Mouse (Mus musculus) cerebellum, postnatal 25 days (tissue): ENCODE results near the gene Pip5kl1.

Experiments used
- DNase-seq, 2 experiments: peaks; one replicate each; pipeline ENCODE4 v3.0.0; 2021; ENCODE audit warnings: mixed read lengths in 2 of 2

Gene Pip5kl1

DNA sequence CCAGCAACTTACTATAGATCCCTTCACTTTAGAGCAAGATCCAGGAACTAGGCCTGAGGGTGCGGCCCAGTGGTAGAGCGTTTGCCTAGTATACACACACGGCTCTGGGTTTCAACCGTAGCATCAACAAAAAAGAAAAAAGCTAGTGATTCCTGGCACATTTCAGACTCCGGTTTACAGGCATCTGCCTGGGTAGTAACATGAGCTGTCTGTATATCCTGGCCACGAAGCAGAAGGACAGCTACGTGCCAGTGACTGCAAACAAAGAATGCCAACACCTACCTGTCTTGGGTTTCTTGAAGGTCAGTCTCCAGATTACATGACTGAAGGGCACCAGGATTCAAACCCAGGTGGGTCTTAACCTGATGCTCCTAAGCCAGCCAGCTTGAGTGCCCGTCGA, 25.4 kb upstream of the Pip5kl1 start:
- no peak for DNase-seq

DNA sequence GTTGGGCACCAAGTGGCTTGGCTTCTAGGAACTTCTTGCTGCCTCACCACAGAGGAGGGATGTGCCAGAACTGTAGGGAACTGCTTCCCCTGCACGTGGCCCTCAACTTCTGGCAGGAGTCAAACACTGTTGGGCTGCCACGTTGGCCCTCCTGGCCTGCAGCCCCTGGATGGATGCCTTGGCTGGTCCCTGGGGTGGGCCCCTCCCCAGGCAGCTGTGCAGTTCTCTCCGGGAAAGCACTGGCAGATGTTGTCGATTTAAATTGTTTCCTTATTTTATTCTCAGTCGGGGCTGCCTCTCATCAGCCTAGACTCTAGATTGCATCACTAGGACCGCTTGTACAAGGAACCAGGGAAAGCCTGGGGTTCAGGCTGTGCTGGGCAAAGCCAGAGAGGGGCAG, 24.8 kb upstream of the Pip5kl1 start:
- DNase-seq = no peak

DNA sequence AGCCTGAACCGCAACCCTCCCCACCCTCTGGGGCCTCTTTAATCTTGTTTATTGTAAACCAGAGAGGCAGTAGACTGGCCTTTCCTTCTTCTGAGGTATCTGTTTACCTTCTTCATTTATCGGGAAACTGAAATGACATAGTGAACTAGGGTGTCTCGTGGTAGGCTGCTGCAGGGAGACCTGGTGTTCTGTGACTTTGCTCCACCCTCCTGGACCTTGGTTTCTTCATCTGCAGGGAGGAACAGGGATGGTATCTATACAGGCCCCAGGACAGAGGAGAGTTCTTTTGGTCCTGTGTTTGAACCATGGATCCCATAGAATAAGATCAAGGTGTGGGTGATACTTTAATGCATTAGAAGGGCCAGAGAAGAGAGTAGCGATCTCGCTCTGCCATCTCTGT, 23.4 kb upstream of the Pip5kl1 start:
- no peak for DNase-seq

DNA sequence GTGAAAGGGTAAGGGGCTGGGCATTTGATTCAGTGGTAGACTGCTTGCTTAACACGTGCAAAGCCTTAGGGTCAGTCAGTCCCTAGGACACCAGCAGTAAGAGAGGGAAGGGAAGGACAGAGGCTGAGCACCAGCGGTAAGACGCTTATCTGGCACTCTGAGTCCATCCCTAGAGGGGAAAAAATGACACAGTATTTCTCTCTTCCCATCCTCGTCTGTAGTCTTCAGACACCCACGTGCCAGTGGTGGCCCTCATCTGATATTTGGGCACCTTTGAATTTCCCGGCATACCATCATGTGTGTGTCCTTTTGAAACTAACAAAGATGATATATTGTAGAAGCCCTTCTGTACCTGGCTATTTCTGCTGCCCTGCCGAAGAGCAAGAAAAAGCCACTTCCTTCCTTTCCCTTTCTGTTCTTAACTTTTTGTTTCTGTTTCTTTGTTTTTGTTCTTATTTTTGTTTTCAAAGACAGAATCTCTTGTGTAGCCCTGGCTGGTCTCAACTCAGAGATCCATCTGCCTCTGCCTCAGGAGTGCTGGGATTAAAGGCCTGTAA, 20.9 kb upstream of the Pip5kl1 start:
- no peak for DNase-seq

DNA sequence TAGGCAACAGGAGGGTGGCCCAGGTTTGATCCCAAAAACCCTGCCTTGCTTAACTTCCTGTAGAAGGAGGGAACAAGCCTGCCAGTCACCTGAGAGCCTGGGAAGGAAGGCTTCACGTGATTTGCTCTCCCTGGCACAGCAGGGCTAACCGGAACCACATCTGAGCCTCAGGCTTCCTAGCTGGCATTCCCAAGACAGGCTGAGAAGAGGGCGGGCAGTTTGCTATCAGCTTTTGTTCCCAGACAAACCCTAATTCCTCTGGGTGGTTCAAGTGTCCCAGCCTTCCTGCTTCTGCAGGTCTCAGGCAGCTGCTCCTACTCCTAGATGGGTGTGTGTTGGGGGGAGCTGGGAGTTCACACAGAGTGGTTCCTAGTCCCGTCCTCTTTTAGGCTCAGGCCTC, 19.1 kb upstream of the Pip5kl1 start:
- no peak for DNase-seq

DNA sequence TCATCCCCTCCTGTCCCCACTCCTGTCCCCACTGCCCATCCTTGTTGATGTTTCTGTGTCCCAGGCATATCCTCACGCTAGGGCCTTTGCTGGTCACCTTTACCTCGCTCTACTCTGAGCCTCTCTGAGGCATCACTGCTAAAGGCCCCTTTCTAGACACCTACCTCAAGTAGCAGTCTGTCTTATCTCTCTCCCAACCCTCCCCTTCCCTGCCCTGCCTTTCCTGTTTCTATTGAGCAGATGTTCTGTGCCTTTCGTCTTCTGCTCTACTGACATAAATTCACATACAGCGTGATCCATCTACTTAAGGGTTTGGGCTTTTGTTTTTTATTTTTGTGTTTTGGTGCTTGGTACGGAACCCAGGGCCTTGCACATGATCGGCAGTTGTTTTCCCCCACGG, 18.6 kb upstream of the Pip5kl1 start:
- DNase-seq = no peak

DNA sequence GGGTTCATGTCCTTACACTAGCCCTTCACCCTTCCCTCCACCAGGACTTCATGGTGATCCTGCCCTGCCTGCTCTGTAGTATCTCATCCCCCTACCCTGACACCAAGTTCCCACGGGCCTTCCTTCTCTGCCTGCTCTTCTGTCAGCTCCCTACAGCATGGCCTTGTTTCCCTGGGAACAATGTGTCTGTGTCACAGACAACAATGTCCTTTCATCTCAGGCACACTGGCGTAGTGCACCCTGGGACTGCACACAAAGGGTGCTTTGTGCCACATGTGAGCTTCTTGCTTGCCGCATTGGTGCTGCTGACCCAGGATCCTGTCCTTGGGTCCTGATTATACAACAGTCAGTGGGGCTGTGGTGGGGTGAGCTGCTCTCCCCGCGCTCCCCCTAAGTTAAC, 15.0 kb upstream of the Pip5kl1 start:
- no peak for DNase-seq

DNA sequence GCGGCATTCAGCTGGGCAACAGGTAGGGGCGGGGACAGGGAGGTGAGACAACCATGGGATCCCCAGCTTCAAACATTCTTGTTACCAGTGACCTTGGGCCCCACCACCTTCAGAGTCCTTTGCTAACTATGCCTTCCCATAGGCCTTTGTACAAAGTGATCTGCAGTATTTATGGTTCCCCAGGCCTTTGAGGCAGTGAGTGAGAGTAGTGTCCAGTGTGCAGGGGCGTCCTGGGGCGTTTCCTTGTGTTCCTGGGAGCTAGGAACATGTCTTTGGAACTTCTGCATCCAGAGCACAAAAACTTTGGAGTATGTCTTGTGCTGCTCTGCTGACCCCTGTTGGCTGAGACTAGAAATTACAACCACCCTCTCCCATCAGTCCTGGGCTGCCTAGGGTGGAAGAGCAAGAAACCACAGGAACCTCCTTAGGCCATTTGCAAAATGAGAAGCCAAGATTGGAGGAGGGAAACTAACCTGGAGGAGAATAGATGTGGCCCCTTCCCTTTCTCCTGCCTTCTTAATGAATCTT, 8.0 kb upstream of the Pip5kl1 start:
- peak; percentile 73 to 79 for DNase-seq

DNA sequence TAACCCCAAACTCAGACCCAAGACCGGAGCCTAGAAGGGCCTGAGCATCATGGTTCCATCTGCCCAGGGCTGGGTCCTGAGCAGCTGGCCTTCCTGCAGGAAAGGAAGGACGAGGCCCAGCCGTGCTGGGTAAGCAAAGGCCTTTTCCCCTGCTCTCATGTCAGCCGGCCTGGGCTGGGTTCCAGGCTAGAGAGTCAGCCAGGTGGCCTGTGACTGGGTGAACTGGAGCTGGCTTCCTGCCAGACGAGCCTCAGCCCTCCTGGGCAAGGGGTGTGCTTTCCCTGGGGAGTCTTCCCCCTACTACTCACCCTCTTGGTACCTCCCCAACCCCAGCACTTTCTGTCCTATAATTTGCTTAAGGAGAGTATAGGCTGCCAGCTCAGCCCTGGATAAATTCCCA, 6.4 kb upstream of the Pip5kl1 start:
- peak; percentile 56 to 79 for DNase-seq

DNA sequence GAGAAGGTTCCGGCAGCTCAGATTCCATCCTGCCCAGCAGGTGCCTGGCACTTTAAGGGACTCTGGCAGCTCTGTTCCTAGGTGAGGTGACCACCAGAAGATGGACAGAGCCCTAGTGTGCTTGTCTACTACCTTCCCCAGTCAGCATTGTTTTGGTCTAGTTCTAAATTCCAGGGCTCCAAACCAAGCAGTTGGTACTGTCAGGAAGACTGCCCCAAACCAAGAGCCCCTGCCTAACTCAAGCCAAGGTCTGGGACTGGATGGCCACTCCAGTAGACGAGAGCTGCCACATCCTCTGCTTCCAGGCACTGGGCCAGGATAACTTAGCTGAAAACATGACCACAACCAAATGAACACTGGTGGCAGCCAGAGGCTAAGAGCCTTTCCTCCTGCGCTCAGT, 5.7 kb upstream of the Pip5kl1 start:
- DNase-seq = no peak

DNA sequence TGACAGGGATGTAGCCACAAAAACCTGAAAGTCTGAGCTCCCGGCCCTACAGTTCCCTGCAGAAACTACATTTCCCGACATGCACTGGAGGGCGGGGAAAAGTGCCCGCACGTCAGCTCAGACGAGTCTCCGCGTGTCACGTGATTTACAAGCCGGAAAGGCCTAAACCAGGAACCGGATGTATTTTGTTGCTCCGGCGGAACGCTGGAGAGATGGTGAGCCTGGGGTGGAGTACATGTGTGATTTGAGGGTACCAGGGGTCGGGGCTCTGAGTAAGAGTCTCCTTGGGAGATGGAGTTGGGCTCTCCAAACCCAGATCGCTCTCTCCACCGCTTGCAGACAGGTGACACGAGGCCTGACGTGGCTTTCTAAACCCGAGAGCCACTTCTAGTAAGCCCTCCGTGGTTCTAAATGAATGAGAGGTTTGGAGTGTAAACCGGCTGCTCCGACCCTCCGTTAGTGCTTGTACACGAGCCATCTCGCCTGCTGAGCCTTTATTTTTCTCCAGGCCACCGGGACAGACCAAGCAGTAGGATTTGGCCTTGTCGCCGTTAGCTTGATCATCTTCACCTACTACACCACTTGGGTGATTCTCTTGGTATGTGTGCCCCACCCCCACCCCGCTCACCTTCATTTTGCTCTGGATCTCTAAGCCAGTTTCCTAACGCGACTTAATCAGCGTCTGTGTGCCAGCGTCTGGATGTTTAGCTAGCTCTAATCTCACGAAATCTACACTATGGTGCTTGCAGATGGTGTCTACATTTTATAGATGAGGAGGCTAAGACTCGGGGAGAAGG, 3.7 kb upstream of the Pip5kl1 start, which contains the start of gene Dpm2:
Gene Dpm2, plus strand, starts transcription at position 161 of the 797 bp plus-strand sequence.
- peak; percentile 87 to 93 for DNase-seq

DNA sequence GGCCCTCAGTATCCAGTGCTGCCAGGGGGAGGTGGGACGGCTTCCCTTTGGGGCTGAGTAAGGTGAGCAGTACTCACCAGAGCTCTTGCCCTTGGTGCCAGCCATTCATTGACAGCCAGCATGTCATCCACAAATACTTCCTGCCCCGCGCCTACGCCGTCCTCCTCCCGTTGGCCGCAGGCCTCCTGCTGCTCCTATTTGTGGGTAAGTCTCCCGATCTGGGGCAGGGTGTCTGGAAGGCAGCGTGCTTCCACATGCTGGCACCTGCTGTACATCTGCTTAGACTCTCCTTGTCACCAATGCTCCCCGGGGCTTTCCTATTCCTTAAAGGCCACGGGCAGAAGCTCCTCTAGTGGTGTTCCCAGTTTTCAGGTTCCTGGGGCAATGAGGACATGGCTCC, 2.4 kb upstream of the Pip5kl1 start:
- no peak for DNase-seq

DNA sequence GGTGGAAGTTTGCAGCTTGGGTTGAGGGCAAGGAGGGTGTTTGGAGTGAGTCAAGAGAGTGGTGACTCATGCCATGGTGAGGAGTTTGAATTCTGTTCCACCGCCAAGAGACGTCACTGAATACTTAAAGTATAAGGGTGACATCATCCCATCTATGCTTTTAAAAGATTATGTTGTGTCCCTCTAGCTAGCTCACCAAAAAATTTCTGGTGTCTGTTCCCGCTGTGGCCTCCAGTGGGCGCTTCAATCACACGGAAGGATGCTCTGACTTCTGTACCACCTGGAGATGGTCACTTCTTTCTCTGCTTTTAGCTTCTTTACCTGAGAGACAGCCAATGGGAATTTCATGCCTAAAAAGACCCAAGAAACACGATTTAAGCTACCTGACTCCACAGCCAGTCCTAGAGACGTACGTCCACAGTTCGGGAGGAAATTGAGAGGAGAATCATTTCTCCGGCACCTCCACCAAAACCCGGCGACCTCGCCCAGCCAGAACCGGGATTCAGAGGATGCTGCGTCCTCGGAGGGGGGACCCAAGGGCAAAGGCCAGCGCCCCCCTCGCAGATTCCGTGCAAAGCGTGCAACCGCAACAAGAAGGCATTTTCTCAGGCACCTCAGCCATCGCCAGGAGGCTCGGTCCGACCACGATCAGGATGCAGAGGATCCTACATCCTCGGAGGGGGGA, 446 bp downstream of the Pip5kl1 start:
- peak; percentile 85 to 88 for DNase-seq

DNA sequence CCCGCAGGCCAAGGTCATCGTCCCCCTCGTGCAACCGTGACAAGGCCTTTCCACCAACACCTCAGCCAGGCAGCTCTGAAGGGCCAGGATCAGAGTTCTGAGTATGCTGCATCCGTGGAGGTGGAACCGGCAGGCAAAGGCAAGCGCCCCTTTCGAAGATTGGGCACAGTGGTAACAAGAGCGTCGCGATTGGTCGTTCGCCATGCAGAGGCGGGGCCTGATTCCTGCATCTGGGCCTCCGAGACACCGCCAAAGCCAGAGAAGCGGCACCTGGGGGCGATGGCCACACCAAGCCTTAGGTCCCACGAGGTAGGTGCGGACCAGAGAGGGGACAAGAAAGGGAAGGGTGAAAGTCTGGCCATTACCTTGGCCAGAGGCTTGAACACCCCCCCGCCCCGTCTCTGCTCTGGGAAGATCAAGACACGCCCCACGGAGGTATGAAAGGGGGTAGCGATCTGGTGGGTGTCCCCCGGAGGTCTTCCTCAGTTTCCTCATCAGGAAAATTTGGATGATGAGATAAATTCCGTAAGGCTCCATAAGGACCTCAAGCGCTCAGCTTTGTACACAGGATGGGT, 1.1 kb downstream of the Pip5kl1 start, which contains the start of gene 9430097D07Rik:
Gene 9430097D07Rik, minus strand, starts transcription at position 99 of the 575 bp plus-strand sequence.
- peak; percentile 83 to 88 for DNase-seq

DNA sequence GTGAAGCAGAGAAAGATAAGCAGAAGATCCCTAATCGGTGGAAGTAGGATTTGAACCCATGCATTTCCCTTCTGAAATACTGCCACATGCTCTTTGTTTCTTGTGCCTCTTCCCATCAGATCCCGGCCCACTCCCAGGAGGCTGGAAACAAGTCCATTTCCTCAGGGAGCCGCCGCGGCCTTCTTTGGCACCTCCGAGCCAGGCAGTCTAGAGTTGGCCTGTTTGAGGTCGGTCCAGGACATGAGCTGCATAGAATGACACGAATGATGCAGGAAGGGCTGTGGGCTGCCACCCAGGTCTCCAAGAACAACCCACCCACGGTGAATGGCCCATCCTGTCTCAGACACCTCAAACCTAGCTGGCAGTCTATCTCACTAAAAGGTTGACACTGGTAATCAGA, 1.9 kb downstream of the Pip5kl1 start:
- no peak for DNase-seq

DNA sequence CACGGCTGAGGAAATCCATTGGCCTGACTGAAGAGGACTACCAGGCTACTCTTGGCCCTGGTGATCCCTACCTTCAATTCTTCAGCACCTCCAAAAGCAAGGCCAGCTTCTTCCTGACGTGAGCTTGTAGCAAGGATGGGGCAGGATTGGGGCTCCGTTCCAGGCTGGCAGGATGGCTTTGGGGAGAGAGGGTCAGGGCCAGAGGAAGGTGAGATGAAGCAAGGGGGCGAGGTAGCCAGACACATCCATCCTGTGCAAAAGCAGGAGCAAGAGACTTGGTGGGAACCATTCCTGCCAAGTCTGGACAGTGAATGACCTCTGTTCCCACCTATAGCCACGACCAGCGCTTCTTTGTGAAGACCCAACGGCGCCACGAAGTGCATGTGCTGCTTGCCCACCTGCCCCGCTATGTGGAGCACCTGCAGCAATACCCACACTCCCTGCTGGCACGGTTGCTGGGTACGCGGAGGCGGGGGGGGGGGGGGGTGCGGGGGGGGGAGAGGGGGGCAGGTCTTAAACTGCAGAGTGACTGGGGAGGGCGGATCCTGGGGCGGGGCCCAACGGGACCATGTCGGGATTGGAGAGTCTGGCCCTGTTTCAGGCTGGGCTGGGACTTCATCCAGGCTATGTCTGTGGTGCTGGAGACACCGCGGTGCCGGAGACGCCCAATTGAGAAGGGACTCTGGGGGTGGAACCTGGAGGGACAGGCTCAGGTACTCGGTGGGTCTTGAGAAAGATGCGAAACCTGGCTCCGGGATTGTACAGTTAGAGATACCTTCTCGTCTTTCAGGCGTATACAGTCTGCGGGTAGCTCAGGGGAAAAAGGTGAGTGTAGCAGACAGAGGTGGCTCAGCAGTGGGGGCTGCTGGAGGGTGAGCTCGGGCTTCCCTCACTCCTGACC, 3.8 kb downstream of the Pip5kl1 start:
- peak in 1 of 2 experiments; percentile 73 for DNase-seq

DNA sequence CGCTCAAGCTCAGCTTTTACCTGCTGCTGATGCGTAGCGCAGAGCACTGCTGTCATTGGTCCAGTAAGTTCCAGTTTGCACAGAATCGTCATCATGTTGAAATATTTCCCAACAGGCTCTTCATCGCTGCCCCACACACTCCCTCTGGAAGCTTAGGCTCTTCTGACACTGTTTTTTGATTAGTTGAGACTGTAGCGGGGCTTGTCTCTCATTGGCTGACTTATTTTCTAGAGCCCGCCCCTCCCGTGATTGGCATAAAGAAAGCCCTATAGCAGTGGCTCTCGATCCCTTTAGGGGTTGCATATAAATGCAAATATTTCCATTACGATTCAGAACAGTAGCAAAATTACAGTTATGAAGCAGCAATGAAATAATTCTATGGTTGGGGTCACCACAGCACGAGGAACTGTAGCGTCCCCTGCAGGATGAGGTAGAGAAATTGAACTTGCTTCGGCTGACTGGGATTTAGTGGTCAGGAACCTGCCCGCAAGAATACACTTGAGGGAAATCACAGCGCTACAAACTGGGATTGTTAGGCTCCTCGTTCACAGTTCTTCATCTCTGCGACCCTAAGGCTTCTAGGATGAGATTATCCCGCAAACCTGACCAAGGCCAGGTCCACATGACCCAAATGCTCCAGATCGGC, 7.0 kb downstream of the Pip5kl1 start:
- peak; percentile 79 to 85 for DNase-seq

DNA sequence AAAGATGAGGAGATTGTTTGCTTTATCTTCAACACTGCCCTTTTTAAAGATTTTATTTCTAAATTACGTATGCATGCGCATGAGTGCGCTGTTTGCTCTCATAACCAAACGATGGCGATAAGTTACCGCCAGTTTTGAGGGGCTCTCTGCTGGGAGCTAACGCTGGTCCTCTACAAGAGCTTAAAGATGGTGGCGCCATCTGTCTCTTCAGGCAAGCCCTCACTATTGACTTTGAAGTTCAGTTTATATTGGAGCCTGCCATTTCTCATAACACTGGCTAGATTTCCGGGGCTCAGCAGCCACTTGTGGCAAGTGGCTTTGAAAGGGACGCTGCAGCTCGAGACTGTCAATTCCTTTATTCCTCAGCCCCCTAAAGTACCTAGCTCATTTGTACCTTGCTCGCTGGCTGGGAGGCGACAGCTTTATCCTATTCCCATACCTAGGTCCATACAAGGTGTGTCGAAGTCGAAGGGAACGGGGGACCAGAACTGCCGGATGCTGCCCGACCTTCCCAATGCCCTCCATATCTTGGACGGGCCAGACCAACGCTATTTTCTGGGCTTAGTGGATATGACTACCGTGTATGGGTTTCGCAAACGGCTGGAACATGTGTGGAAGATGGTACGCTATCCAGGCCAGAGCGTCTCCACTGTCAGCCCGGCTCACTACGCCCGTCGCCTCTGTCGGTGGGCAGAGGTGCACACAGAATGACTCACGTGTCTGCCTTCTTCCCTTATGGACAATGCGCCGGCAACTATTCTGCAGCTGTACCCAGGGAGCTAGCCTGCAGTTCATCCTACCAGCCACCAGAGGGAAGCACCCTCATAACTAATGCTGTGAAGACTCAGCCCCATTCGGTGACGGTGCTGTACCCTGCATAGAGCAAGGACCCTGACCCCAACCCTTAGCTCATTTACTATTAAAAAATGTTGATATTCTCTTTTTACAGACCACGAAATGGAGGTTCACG, 8.5 kb downstream of the Pip5kl1 start:
- DNase-seq = peak; percentile 85 to 88

DNA sequence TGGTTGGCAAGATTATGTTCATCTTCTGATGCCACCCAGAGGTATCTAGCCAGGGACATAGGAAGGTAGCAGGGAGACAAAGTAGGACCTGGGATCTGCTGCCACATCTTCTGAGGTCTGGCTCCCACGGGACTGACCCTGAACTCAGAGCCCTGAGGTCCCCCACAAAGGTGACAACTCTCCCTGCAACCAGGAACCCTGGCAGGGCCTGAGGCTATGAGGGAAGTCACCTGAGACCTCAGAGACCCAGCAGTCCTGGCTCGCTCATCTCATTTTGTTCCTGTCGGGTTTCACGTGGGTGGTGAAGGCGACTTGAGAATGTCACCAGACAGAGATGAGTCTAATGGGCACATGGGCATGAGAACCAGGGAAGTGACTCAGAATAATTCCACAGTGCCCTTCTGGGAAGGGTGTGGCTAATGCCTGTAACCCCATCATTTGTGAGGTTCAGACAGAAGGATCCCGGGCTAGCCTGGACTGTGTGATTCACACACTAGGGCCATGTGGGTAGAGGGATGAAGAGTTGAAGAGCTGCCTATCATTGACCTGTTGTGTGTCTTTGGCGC, 10.6 kb downstream of the Pip5kl1 start:
- DNase-seq = no peak

DNA sequence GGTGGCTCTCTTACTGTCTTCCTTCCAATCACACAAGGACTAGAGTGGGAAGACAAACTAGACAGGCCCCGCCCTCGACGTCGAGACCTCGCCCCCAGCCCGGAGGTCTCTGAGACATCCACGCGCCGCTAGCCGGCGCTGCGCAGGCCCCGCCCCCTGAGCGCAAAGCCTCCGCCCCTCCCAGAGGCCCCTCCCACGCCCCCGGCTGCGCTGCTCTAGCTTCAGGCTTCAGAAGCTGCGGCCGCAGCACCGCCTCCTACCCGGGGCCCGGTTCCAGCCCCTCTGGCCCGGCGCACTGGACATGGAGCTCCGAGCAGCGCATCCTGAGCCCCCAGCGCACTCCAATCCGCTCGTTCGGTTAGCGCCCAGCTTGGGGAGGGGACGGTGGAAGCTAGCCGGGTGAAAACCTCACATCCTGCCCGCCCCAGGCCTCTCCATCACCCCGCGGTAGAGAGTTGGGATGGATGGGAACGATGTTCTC, 12.3 kb downstream of the Pip5kl1 start, which contains the start of gene St6galnac4:
Gene St6galnac4, plus strand, starts transcription at position 225 of the 481 bp plus-strand sequence.
- peak; percentile 94 to 97 for DNase-seq
